Mouse (Mus musculus) testis, adult 2 months (tissue): Measurements from ENCODE around the gene Rnf149.

Experiments
- CTCF ChIP-seq: fragments of 200-500 bp; IDR thresholded peaks from 2 replicates; pipeline ENCODE4 v1.5.1; 2012; ENCODE audit warnings: low read depth, mild to moderate bottlenecking, inconsistent platforms, low read length, moderate library complexity; ENCODE audit not compliant: control insufficient read depth, insufficient read depth, insufficient replicate concordance
- POLR2A ChIP-seq: fragments of 200-500 bp; IDR thresholded peaks from 2 replicates; pipeline ENCODE4 v1.6.1; 2012; ENCODE audit warnings: low read depth, mild to moderate bottlenecking, inconsistent platforms, low read length, moderate library complexity; ENCODE audit not compliant: control insufficient read depth

DNA sequence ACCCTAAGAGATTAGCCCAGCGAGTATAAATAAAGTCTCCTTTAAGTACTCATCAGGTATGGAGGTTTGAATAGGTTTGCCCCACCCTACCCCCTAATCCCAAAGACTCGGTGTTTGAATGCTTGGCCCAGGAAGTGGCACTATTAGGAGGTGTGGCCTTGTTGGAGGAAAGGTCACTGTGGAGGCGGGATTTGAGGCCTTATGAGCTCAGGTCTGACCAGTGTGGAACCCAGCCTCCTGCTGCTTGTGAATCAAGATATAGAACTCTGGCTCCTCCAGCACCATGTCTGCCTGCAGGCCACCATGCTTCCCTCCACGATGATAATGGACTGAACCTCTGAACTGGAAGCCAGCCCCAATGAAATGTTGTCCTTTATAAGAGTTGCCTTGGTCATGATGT, 46.2 kb downstream of the Rnf149 start:
- TF ChIP-seq CTCF (no peak), POLR2A (no peak)
